21 mouse cellular contexts compared by ENCODE assay signal in genomic region chr11:94447017-94447416, GRCm38 (mm10). TPM values are rescaled to one million over a fixed set of nuclear protein-coding genes. Genes with fewer than 3 reads are reported as not detected.
DNase-seq lines count a peak whose midpoint lies in the region; ATAC-seq and TF ChIP-seq lines count a peak whose summit lies in the region.
"Had no signal": no experiment of that assay in that cellular context is flagged by ENCODE, and none has a peak within 500 bp of the region (broad histone marks: within the 10 kb centered on the region; RNA-seq: fewer than 3 reads in every experiment).

No protein-coding gene starts in this region.

- no peaks in the 10 kb centered on the region for H3K27me3 ChIP-seq in embryonic facial prominence, embryonic 15.5 days
- peaks cover 35% of the 10 kb centered on the region for H3K27me3 ChIP-seq in embryonic facial prominence, embryonic 10.5 days (replicated peaks; ENCODE audit: low read depth, poor library complexity, severe bottlenecking)
- peaks cover 6% of the 10 kb centered on the region; the same call in 1 of the 2 replicates for H3K27me3 ChIP-seq in liver, embryonic 11.5 days (replicated peaks; ENCODE audit: control insufficient read depth, insufficient read depth, low read length)
- H3K27me3 ChIP-seq in liver, embryonic 14.5 days (ENCODE audit: control insufficient read depth, insufficient read depth, low read length) = no peaks in the 10 kb centered on the region

- 26% methylated on average over 3 of the region's 3 CpGs for WGBS in embryonic facial prominence, embryonic 15.5 days
- 17% methylated on average over 3 of the region's 3 CpGs for WGBS in embryonic facial prominence, embryonic 10.5 days
- 18% methylated on average over 3 of the region's 3 CpGs for WGBS in liver, embryonic 11.5 days
- 16% methylated on average over 3 of the region's 3 CpGs for WGBS in liver, embryonic 14.5 days (ENCODE audit: insufficient replicate concordance)

- no peak overlapping the region for H3K4me2 ChIP-seq in embryonic facial prominence, embryonic 15.5 days (replicated peaks)
- no peak overlapping the region for H3K4me2 ChIP-seq in liver, embryonic 11.5 days
- H3K4me2 ChIP-seq in liver, embryonic 14.5 days (ENCODE audit: low read depth) = no peak overlapping the region
- H3K4me2 ChIP-seq: heart, embryonic 15.5 days; lung, embryonic 14.5 days had no signal

- H3K27ac ChIP-seq in embryonic facial prominence, embryonic 15.5 days (replicated peaks) = 0 out of 2 replicates have a peak overlapping the region, but pooled peaks have one; percentile 7
- H3K27ac ChIP-seq in embryonic facial prominence, embryonic 10.5 days (replicated peaks) = no peak overlapping the region
- no peak overlapping the region for H3K27ac ChIP-seq in liver, embryonic 11.5 days (ENCODE audit: low read depth, low read length)
- no peak overlapping the region for H3K27ac ChIP-seq in liver, embryonic 14.5 days
- H3K27ac ChIP-seq: heart, embryonic 15.5 days; kidney, postnatal 0 days had no signal

- peaks cover 58% of the 10 kb centered on the region for H3K4me1 ChIP-seq in embryonic facial prominence, embryonic 15.5 days
- peaks cover 60% of the 10 kb centered on the region for H3K4me1 ChIP-seq in embryonic facial prominence, embryonic 10.5 days
- H3K4me1 ChIP-seq in liver, embryonic 11.5 days (replicated peaks; ENCODE audit: control insufficient read depth, insufficient read depth, low read length) = no peaks in the 10 kb centered on the region
- peaks cover 0 to 2% of the 10 kb centered on the region in 2 experiments; a peak in 1 of 4 replicates for H3K4me1 ChIP-seq in liver, embryonic 14.5 days (replicated peaks; ENCODE audit: control insufficient read depth in 2 of 2, insufficient read depth in 2 of 2, low read length in 1 of 2)

- peaks cover 16% of the 10 kb centered on the region; the same call in 1 of the 2 replicates for H3K36me3 ChIP-seq in embryonic facial prominence, embryonic 15.5 days
- peaks cover 52% of the 10 kb centered on the region for H3K36me3 ChIP-seq in embryonic facial prominence, embryonic 10.5 days (replicated peaks)
- no peaks in the 10 kb centered on the region for H3K36me3 ChIP-seq in liver, embryonic 11.5 days (ENCODE audit: control insufficient read depth, insufficient read depth, low read length)
- H3K36me3 ChIP-seq in liver, embryonic 14.5 days (replicated peaks; ENCODE audit: control insufficient read depth, insufficient read depth, low read depth) = no peaks in the 10 kb centered on the region
- H3K36me3 ChIP-seq: G1E had no signal

- H3K9me3 ChIP-seq in embryonic facial prominence, embryonic 15.5 days (replicated peaks) = no peaks in the 10 kb centered on the region
- no peaks in the 10 kb centered on the region for H3K9me3 ChIP-seq in embryonic facial prominence, embryonic 10.5 days
- H3K9me3 ChIP-seq in liver, embryonic 11.5 days (ENCODE audit: control insufficient read depth, low read length) = no peaks in the 10 kb centered on the region
- no peaks in the 10 kb centered on the region for H3K9me3 ChIP-seq in liver, embryonic 14.5 days (ENCODE audit: control insufficient read depth, low read length)
- H3K9me3 ChIP-seq: G1E; heart, embryonic 15.5 days had no signal

- no peak for ATAC-seq in embryonic facial prominence, embryonic 15.5 days (ENCODE audit: insufficient number of reproducible peaks, low FRiP score, low TSS enrichment, low read depth)
- 0 out of 2 replicates have a peak, but pooled peaks have one; percentile 29 for ATAC-seq in liver, embryonic 11.5 days (replicated peaks; ENCODE audit: low FRiP score)
- peak; percentile 43; the same call in 1 of the 2 replicates for ATAC-seq in liver, embryonic 14.5 days (ENCODE audit: insufficient read depth)

- no peak for TF ChIP-seq CTCF in liver, embryonic 14.5 days (IDR thresholded peaks at IDR 0.05; ENCODE audit: low read depth)

- H3K4me3 ChIP-seq in embryonic facial prominence, embryonic 15.5 days (replicated peaks) = no peak overlapping the region
- no peak overlapping the region for H3K4me3 ChIP-seq in embryonic facial prominence, embryonic 10.5 days
- no peak overlapping the region for H3K4me3 ChIP-seq in liver, embryonic 11.5 days (ENCODE audit: low read depth, low read length)
- H3K4me3 ChIP-seq in liver, embryonic 14.5 days (ENCODE audit: insufficient read depth in 1 of 2, low read depth in 2 of 2, low read length in 2 of 2) = no peak overlapping the region
- H3K4me3 ChIP-seq: erythroblast, embryonic 14.5 days; heart, embryonic 15.5 days had no signal

- no peak overlapping the region for H3K9ac ChIP-seq in embryonic facial prominence, embryonic 15.5 days
- H3K9ac ChIP-seq in liver, embryonic 11.5 days (ENCODE audit: low read depth, low read length) = no peak overlapping the region
- H3K9ac ChIP-seq in liver, embryonic 14.5 days (replicated peaks) = no peak overlapping the region
- H3K9ac ChIP-seq: heart, embryonic 15.5 days; lung, embryonic 14.5 days had no signal

- DNase-seq in embryonic facial prominence, embryonic 10.5 days (ENCODE audit: low spot score) = no peak
- DNase-seq in liver, embryonic 11.5 days (ENCODE audit: low spot score) = no peak
- DNase-seq in liver = no peak
- DNase-seq in liver, embryonic 14.5 days (ENCODE audit: low read depth in 3 of 3, low spot score in 3 of 3) = no peak
- DNase-seq in retina, embryonic 14.5 days (ENCODE audit: low spot score) = peak; percentile 84
- no peak for DNase-seq in right cerebral cortex, postnatal 10 days (ENCODE audit: low spot score in 2 of 2)
- no peak for DNase-seq in right cerebral cortex, adult 18-20 months
- DNase-seq: adrenal gland, postnatal 14 days; cerebellum, adult 11 months; cerebellum, postnatal 10 days; gastrocnemius, postnatal 14 days; heart, postnatal 4 days; kidney, adult 18-20 months; lung, embryonic 14.5 days; lung, postnatal 36 days; thymus, postnatal 4 days had no signal

- no peak for TF ChIP-seq EP300 in liver, embryonic 14.5 days (IDR thresholded peaks at IDR 0.05; ENCODE audit: low read depth)

RNA-seq across cellular contexts. Expression of gene Cacna1g, which starts 27.0 kb away (rescaled TPM):
- polyA plus RNA-seq in embryonic facial prominence, embryonic 15.5 days (2015; fragmentation: Nextera tagmentation; extraction: Ambion mirVana) = 29.1 and 30.3 TPM in 2 replicates
- 6.5 and 13.5 TPM in 2 replicates for polyA plus RNA-seq in embryonic facial prominence, embryonic 10.5 days (2016; fragmentation: Nextera tagmentation; extraction: Ambion mirVana)
- 2.7 and 4.7 TPM in 2 replicates for polyA plus RNA-seq in liver, embryonic 11.5 days (2014; fragmentation: Nextera tagmentation; extraction: Ambion mirVana)
- polyA plus RNA-seq in liver, embryonic 14.5 days (2012; rRNA removed) = 6.1 and 7.3 TPM in 2 replicates
- 0.89 and 3.1 TPM in 2 replicates for polyA plus RNA-seq in liver, embryonic 14.5 days (2014; fragmentation: Nextera tagmentation; extraction: Ambion mirVana)
- polyA plus RNA-seq: G1E had no signal

RNA-seq across cellular contexts. Expression of gene Spata20, which starts 39.0 kb away (rescaled TPM):
- 0.16 and 1.2 TPM in 2 replicates for polyA plus RNA-seq in embryonic facial prominence, embryonic 15.5 days (2015; fragmentation: Nextera tagmentation; extraction: Ambion mirVana)
- polyA plus RNA-seq in embryonic facial prominence, embryonic 10.5 days (2016; fragmentation: Nextera tagmentation; extraction: Ambion mirVana) = not detected in 2 replicates
- not detected in 2 replicates for polyA plus RNA-seq in liver, embryonic 11.5 days (2014; fragmentation: Nextera tagmentation; extraction: Ambion mirVana)
- polyA plus RNA-seq in liver, embryonic 14.5 days (2012; rRNA removed) = not detected in 2 replicates
- not detected in 2 replicates for polyA plus RNA-seq in liver, embryonic 14.5 days (2014; fragmentation: Nextera tagmentation; extraction: Ambion mirVana)
- polyA plus RNA-seq: erythroblast, embryonic 14.5 days; G1E; kidney, postnatal 0 days had no signal

RNA-seq across cellular contexts. Expression of gene Epn3, which starts 52.8 kb away (rescaled TPM):
- 11.7 and 11.8 TPM in 2 replicates for polyA plus RNA-seq in embryonic facial prominence, embryonic 15.5 days (2015; fragmentation: Nextera tagmentation; extraction: Ambion mirVana)
- polyA plus RNA-seq in embryonic facial prominence, embryonic 10.5 days (2016; fragmentation: Nextera tagmentation; extraction: Ambion mirVana) = 4.5 and 4.7 TPM in 2 replicates
- 0.84 and 0.91 TPM in 2 replicates for polyA plus RNA-seq in liver, embryonic 11.5 days (2014; fragmentation: Nextera tagmentation; extraction: Ambion mirVana)
- 0.02 and 0.04 TPM in 2 replicates for polyA plus RNA-seq in liver, embryonic 14.5 days (2012; rRNA removed)
- polyA plus RNA-seq in liver, embryonic 14.5 days (2014; fragmentation: Nextera tagmentation; extraction: Ambion mirVana) = not detected in 2 replicates
- polyA plus RNA-seq: erythroblast, embryonic 14.5 days; G1E had no signal

RNA-seq across cellular contexts. Expression of gene Abcc3, which starts 54.2 kb away (rescaled TPM):
- 2.8 and 4.4 TPM in 2 replicates for polyA plus RNA-seq in embryonic facial prominence, embryonic 15.5 days (2015; fragmentation: Nextera tagmentation; extraction: Ambion mirVana)
- polyA plus RNA-seq in embryonic facial prominence, embryonic 10.5 days (2016; fragmentation: Nextera tagmentation; extraction: Ambion mirVana) = 0.23 and 0.24 TPM in 2 replicates
- 3.2 and 6.0 TPM in 2 replicates for polyA plus RNA-seq in liver, embryonic 11.5 days (2014; fragmentation: Nextera tagmentation; extraction: Ambion mirVana)
- 3.5 and 4.9 TPM in 2 replicates for polyA plus RNA-seq in liver, embryonic 14.5 days (2012; rRNA removed)
- polyA plus RNA-seq in liver, embryonic 14.5 days (2014; fragmentation: Nextera tagmentation; extraction: Ambion mirVana) = 4.7 and 6.5 TPM in 2 replicates
- polyA plus RNA-seq: G1E had no signal
